10 mouse cellular contexts compared by ENCODE assay signal in genomic region chr8:115522527-115522926, GRCm38 (mm10).
DNase-seq lines count a peak whose midpoint lies in the region; ATAC-seq lines count a peak whose summit lies in the region.
"Had no signal": no experiment of that assay in that cellular context is flagged by ENCODE, and none has a peak within 500 bp of the region (broad histone marks: within the 10 kb centered on the region; RNA-seq: fewer than 3 reads in every experiment).

No protein-coding gene starts in this region.

- peak; percentile 37; the same call in 1 of the 2 replicates for ATAC-seq in megakaryocyte progenitor cell, adult 5-6 weeks (replicated peaks; ENCODE audit: poor library complexity)

- DNase-seq in heart, adult 18-20 months = peak; percentile 7 to 31
- DNase-seq in heart, adult 8-10 months (ENCODE audit: low spot score) = no peak
- peak; percentile 13 for DNase-seq in R1 (ENCODE audit: low read depth, low spot score)
- DNase-seq in kidney, postnatal 14 days = peak; percentile 14
- no peak for DNase-seq in ovary, postnatal 10 days (ENCODE audit: low spot score)
- DNase-seq in cerebellum, adult 8-10 months = no peak
- DNase-seq: cerebellum, postnatal 25 days; right cerebral cortex, postnatal 14 days; thymus, adult 18-20 months had no signal

Comparison
In these comparisons a context has a peak if more than half of its experiments do, and no peak if none do; other contexts are left out.
1. DNase-seq: peak in heart, adult 18-20 months (2 of 2), R1 (single experiment) and kidney, postnatal 14 days (single experiment); none in heart, adult 8-10 months (single experiment), ovary, postnatal 10 days (single experiment) and cerebellum, adult 8-10 months (single experiment).